Mouse (Mus musculus) cerebellum, adult 2 months (tissue): Measurements from ENCODE around the gene Gdap2.

ENCODE experiments used
- CTCF ChIP-seq: fragments of 200-500 bp; IDR thresholded peaks from 2 replicates; pipeline ENCODE4 v1.5.1; 2011; ENCODE audit warnings: low read depth, mild to moderate bottlenecking, control low read depth, low read length, moderate library complexity, borderline replicate concordance; ENCODE audit not compliant: insufficient read depth
- POLR2A ChIP-seq: fragments of 200-500 bp; IDR thresholded peaks from 2 replicates; pipeline ENCODE4 v1.6.1; 2011; ENCODE audit warnings: low read length, control low read depth, borderline replicate concordance; ENCODE audit not compliant: insufficient read depth

DNA sequence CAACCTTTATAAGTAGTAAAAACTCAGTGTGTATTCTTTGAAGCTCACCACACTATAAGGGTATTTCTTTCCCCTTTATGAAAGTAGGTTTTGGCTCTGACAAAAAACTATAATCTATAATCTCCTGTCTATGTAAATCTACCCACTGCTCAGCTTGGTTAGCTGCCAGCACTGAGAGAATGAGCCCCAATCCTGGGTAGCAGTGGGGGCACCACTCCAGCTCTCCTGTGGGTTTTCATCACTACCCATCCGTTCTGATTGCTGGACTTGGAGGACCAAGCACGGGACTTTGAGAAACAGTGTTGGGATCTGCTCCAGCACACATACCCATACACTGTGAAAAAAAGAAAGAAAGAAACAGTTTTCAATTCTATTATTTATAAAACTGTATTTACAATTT lies 40.2 kb upstream of the Gdap2 start:
- TF ChIP-seq CTCF = no peak
- no peak for TF ChIP-seq POLR2A
